Mouse (Mus musculus) liver, embryonic 16.5 days (tissue): Measurements from ENCODE around the gene Nectin2. TPM values are rescaled to one million over a fixed set of nuclear protein-coding genes. Genes with fewer than 3 reads are reported as not detected.

Experiments used
- ATAC-seq: fragments of 200-750 bp; cut with Nextera tagmentation; 2 replicates; pipeline ENCODE4 v1.8.0; 2017; ENCODE audit warnings: low read depth, mild to moderate bottlenecking, moderate number of reproducible peaks, moderate library complexity
- H3K27ac ChIP-seq: fragments of 300-500 bp; sonication (generic); 2 replicates; pipeline ENCODE4 v1.5.1; 2014; ENCODE audit warnings: mild to moderate bottlenecking, low read length
- H3K27me3 ChIP-seq: fragments of 300-500 bp; sonication (generic); 2 replicates; pipeline ENCODE4 v1.6.1; 2014; ENCODE audit warnings: low read depth, low read length, mixed read lengths; ENCODE audit not compliant: control insufficient read depth, insufficient read depth
- H3K36me3 ChIP-seq: fragments of 300-500 bp; sonication (generic); 2 replicates; pipeline ENCODE4 v1.6.1; 2014; ENCODE audit warnings: mild to moderate bottlenecking; ENCODE audit not compliant: control insufficient read depth, insufficient read depth
- H3K4me1 ChIP-seq: fragments of 300-500 bp; sonication (generic); 2 replicates; pipeline ENCODE4 v1.6.1; 2014; ENCODE audit warnings: low read depth, low read length, mixed read lengths; ENCODE audit not compliant: control insufficient read depth
- H3K4me2 ChIP-seq: fragments of 300-500 bp; sonication (generic); 2 replicates; pipeline ENCODE4 v1.6.1; 2014; ENCODE audit warnings: low read depth, low read length, mixed read lengths
- H3K4me3 ChIP-seq: fragments of 300-500 bp; sonication (generic); 2 replicates; pipeline ENCODE4 v1.5.1; 2014; ENCODE audit warnings: low read depth, mild to moderate bottlenecking, low read length
- H3K9ac ChIP-seq: fragments of 300-500 bp; sonication (generic); 2 replicates; pipeline ENCODE4 v1.6.1; 2014; ENCODE audit warnings: low read depth, low read length
- H3K9me3 ChIP-seq: fragments of 300-500 bp; sonication (generic); replicated peaks from 2 replicates; pipeline ENCODE4 v1.6.1; 2016; ENCODE audit warnings: low read length; ENCODE audit not compliant: control insufficient read depth
- WGBS: fragments of 180-500 bp; shearing (Covaris S2); extraction: QIAGEN DNeasy Blood & Tissue Kit; methylation state at CpG from one replicate; pipeline ENCODE4 v1.1.7; 2014; ENCODE audit not compliant: insufficient replicate concordance; 5-methylcytosine and 5-hydroxymethylcytosine counted together
- polyA plus RNA-seq: library from polyadenylated mRNA; unstranded; fragments of >200 nt; fragmentation: Nextera tagmentation; extraction: Ambion mirVana; gene quantifications from 2 replicates; pipeline ENCODE4 v1.2.1, GENCODE M21; 2015

The Nectin2 gene
- polyA plus RNA-seq, 1 experiment from 2014 or later = 15.8 TPM

DNA sequence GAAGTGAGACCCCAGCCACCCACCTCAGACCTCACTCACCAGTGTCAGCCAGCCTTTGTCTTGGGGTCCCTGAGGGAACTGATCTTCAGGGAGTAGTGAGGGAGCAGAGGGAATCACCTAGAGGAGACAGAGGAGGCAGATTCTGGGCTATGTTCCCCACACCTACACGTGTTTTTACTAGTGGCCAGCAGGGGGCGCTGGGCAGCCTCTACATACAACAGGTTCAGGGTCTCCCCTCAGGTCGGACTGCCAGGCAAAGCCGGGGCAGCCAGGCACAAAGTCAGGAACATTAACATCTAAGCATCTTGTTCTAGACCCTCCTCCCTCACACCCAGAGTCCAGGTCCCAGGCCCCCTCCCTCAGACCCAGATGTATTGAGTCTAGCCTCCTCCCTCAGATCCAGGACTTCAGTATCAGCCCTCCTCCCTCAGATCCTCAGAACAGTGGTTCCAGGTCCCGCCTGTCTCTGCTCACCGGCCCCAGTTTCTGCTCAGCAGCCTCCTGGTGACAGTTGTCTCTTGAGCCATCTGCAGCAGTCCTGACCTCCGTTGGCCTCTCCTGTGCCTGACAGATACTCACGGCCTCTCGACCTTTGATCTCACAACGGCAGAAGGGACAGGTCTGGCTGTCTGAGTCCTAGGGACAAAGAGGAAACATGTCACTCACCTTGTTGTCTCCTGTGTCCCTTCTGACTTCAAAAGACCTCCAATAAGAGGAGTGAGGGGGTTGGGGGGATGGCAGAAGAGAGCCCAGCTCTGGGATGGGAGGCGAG, 34.7 kb upstream of the Nectin2 start:
- 24% methylated on average over 11 of the region's 11 CpGs for WGBS
- H3K4me3 ChIP-seq = no peak overlapping the region
- H3K27me3 ChIP-seq = no peaks in the 10 kb centered on the region
- ATAC-seq = peak; percentile 68
- H3K27ac ChIP-seq = no peak overlapping the region
- no peak overlapping the region for H3K4me2 ChIP-seq
- no peak overlapping the region for H3K9ac ChIP-seq
- H3K4me1 ChIP-seq = peaks cover 4% of the 10 kb centered on the region
- no peaks in the 10 kb centered on the region for H3K9me3 ChIP-seq
- H3K36me3 ChIP-seq = 0 out of 2 replicates have a peak, but pooled peaks cover under 1% of the 10 kb centered on the region

DNA sequence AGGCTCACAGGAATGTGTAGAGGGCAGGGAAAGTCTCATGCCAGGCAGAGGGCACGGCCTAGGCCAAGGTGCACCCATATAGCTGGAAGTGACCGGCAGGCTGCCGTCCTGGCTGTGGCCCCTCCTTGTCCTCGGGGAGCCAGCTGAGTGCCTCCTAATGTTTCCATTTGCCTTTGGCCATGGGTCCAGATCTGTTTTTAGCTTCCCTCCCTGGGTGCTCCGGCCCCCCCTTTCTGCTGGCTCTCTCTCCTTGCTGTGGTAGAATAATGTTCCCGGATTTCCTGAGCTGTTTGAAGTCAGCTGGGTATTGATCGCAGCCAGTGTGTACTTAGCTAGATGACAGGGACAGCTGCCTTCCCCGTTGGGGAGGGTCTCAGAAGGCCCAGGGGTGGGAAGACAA, 33.3 kb upstream of the Nectin2 start:
- H3K36me3 ChIP-seq = 0 out of 2 replicates have a peak, but pooled peaks cover 2% of the 10 kb centered on the region
- no peak overlapping the region for H3K9ac ChIP-seq
- H3K27me3 ChIP-seq = no peaks in the 10 kb centered on the region
- H3K27ac ChIP-seq = no peak overlapping the region
- WGBS = 50% methylated on average over 8 of the region's 8 CpGs
- no peaks in the 10 kb centered on the region for H3K9me3 ChIP-seq
- H3K4me2 ChIP-seq = no peak overlapping the region
- peak; percentile 41 for ATAC-seq
- no peak overlapping the region for H3K4me3 ChIP-seq
- H3K4me1 ChIP-seq = no peaks in the 10 kb centered on the region; the same call in none of the 2 replicates

DNA sequence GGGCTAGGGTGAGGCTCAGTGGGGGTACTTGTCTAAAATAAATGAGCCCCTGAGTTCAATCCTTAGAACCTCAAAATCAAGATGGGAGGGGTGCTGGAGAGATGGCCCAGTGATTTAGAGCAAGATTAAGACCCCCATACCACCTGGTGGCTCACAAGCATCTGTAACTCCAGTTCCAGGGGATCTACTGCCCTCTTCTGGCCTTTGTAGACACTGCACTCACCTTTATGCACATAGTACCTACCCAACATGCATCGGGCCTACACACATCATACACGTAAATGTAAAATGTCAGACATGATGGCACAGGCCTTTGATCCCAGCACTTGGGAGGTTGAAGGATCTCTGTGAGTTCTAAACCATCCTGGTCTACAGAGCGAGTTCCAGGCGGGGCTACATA, 32.4 kb upstream of the Nectin2 start:
- Histone ChIP-seq H3K4me1 (no peaks in the 10 kb centered on the region; the same call in none of the 2 replicates), H3K27me3 (no peaks in the 10 kb centered on the region), H3K4me3 (no peak overlapping the region), H3K27ac (no peak overlapping the region), H3K9ac (no peak overlapping the region), H3K9me3 (no peaks in the 10 kb centered on the region), H3K36me3 (0 out of 2 replicates have a peak, but pooled peaks cover 2% of the 10 kb centered on the region), H3K4me2 (no peak overlapping the region)
- no peak for ATAC-seq
- WGBS = 71% methylated on average over 4 of the region's 4 CpGs

DNA sequence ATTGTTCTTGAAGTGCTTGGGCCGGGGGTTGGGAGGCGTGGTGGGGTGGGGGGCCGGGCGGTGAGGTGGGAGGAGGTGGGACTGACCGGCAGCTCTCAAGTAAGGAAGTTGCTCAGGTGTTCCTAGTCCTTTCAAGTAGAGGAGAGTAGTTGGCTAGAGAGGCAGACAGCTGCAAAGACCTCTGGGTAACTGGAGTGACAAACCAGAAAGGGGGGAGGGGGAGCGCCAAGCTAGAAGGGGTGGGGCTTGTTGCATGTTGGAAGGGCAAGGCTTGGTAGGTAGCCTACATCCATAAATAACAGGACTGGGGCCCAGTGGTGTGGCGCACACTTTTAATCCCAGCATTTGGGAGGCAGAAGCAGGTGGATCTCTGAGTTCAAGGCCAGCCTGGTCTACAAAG, 31.5 kb upstream of the Nectin2 start:
- Histone ChIP-seq H3K9me3 (no peaks in the 10 kb centered on the region), H3K4me1 (no peaks in the 10 kb centered on the region; the same call in none of the 2 replicates), H3K4me3 (no peak overlapping the region), H3K9ac (no peak overlapping the region), H3K36me3 (0 out of 2 replicates have a peak, but pooled peaks cover 2% of the 10 kb centered on the region), H3K27ac (no peak overlapping the region), H3K27me3 (no peaks in the 10 kb centered on the region), H3K4me2 (no peak overlapping the region)
- no peak for ATAC-seq
- 75% methylated on average over 7 of the region's 7 CpGs for WGBS

DNA sequence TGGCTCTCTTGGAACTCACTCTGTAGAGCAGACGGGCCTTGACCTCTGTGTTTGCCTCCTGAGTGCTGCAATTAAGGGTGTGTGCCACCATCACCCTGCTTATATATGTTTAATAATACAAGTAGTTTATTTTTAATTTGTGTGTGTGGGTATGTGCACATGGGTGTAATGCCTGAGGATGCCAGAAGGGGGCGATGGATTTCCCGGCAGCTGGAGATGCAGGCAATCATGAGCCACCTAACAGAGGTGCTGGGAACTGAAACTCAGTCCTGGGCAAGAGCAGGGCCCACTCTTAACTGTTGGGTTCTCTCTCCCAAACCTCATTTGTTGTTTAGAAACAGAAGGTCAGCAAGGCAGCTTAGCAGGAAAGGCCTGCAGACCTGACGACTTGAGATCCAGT, 29.6 kb upstream of the Nectin2 start:
- Histone ChIP-seq H3K9me3 (no peaks in the 10 kb centered on the region), H3K4me2 (no peak overlapping the region), H3K9ac (no peak overlapping the region), H3K27me3 (no peaks in the 10 kb centered on the region), H3K36me3 (0 out of 2 replicates have a peak, but pooled peaks cover 2% of the 10 kb centered on the region), H3K27ac (no peak overlapping the region), H3K4me1 (no peaks in the 10 kb centered on the region; the same call in 1 of the 2 replicates), H3K4me3 (no peak overlapping the region)
- no peak for ATAC-seq
- WGBS = 63% methylated on average over 4 of the region's 4 CpGs

DNA sequence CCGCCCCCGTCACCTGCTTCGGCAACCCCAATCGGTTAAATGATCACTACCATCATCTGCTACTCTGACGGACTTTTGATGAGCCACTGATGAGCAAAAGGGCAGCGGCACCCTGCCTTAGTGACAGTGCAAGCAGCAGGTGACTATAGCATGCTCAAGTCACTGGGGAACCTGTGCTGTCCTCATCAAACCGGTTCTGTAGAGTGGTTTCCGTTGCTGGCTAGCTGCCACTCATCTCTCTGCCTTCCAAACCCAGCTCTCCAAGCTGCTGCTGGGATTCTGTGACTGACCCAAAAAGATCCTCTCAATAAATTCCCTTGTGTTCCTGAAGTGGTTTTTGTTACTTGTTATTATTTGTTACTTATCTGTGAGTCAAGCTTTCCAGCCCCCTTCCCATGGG, 28.4 kb upstream of the Nectin2 start:
- H3K9me3 ChIP-seq = no peaks in the 10 kb centered on the region
- 71% methylated on average over 8 of the region's 8 CpGs for WGBS
- H3K4me1 ChIP-seq = no peaks in the 10 kb centered on the region
- H3K27ac ChIP-seq = no peak overlapping the region
- H3K9ac ChIP-seq = no peak overlapping the region
- H3K27me3 ChIP-seq = no peaks in the 10 kb centered on the region
- 0 out of 2 replicates have a peak, but pooled peaks cover 2% of the 10 kb centered on the region for H3K36me3 ChIP-seq
- ATAC-seq = no peak
- H3K4me3 ChIP-seq = no peak overlapping the region
- no peak overlapping the region for H3K4me2 ChIP-seq

DNA sequence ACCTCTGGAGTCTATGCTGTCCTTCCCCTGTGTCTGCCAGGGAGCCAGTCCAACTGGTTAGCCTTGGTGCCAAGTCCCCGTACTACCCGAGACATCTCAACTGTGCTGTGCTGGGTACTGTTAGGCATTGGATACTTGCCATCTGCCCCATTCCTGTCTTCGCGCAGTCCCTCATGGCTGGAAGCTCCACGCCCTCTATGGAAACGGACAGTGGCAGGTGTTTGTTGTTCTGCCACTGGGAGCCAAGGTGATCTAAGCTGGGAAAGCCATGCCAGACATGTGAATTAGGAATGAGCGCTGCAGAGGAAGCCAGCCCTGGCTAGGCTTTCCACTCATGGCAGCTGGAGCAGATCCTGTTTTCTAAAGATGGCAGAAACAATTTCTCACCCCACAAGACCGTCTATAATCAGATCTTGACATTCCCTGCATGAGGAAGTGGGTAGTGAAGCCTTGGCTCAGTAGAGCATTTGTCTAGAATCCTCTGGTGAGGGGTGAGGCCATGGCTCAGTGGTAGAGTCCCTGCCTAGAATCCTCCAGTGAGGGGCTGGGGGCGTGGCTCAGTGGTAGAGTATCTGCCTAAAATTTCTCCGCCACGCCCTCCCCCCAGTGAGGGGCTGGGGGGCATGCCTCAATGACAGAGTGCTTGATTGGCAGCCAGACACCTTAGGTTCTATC, 26.9 kb upstream of the Nectin2 start:
- H3K36me3 ChIP-seq = 0 out of 2 replicates have a peak, but pooled peaks cover 2% of the 10 kb centered on the region
- ATAC-seq = no peak
- H3K4me2 ChIP-seq = no peak overlapping the region
- H3K27ac ChIP-seq = no peak overlapping the region
- H3K4me1 ChIP-seq = no peaks in the 10 kb centered on the region
- H3K27me3 ChIP-seq = peaks cover under 1% of the 10 kb centered on the region; the same call in 1 of the 2 replicates
- no peak overlapping the region for H3K4me3 ChIP-seq
- no peaks in the 10 kb centered on the region for H3K9me3 ChIP-seq
- WGBS = 64% methylated on average over 11 of the region's 11 CpGs
- no peak overlapping the region for H3K9ac ChIP-seq

DNA sequence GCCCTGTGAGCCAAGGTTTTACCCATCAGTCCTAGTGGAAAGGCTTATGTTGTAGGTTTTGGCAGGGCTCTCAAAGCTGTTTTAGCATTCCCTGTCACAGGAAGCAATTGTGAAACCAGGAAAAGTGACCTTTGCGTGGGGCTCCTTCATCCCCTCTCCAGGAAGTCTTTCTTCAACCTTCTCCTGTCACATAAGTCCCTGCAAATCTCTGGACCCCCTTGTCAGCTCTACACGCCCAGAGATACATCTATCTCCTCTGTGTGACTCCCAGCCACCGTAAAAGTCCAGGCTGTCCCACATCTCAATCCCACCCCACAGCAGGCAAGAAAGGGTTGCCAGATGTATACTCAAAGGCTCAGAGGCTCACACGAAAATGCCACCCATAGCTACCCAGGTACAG, 21.4 kb upstream of the Nectin2 start:
- Histone ChIP-seq H3K9ac (no peak overlapping the region), H3K27ac (no peak overlapping the region), H3K36me3 (no peaks in the 10 kb centered on the region), H3K27me3 (peaks cover 28% of the 10 kb centered on the region), H3K4me2 (no peak overlapping the region), H3K4me1 (peaks cover 6% of the 10 kb centered on the region), H3K9me3 (no peaks in the 10 kb centered on the region), H3K4me3 (no peak overlapping the region)
- 42% methylated on average over 4 of the region's 4 CpGs for WGBS
- no peak for ATAC-seq

DNA sequence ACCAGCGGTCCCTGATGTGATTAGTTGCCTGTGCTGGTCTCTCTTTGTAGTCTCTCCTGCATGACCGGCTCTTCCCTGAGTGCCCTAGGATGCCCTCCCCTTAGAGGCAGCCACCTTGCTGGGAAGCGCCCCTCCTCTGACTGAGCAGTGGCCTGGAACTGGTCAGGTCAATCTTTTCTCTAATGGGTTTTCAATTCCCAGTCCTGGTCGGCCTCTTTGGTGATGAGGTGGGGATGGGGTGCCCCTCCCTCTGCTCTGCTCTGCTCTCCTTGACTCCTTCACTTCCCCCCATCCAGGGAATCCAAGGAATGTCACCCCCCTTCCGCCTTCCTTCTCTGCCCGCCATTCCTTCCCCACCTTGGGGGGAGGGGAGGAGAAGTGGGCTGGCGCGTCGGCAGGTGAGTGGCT, 20.7 kb upstream of the Nectin2 start, which contains the start of gene Bcam:
TSS of gene Bcam (minus strand) at position 33 of the 408 bp plus-strand sequence.
- Histone ChIP-seq H3K4me1 (peaks cover 6% of the 10 kb centered on the region), H3K27ac (no peak within 1 kb of the TSS), H3K4me3 (peak within 1 kb of the TSS; percentile 46), H3K27me3 (peaks cover 28% of the 10 kb centered on the region), H3K36me3 (no peaks in the 10 kb centered on the region), H3K9me3 (no peaks in the 10 kb centered on the region), H3K9ac (peak within 1 kb of the TSS; percentile 36), H3K4me2 (peak within 1 kb of the TSS; percentile 62)
- ATAC-seq = no peak
- WGBS = 5% methylated on average over 8 of the region's 9 CpGs
